Mouse (Mus musculus): ENCODE data around the gene Pqbp1. TPM values are rescaled to one million over a fixed set of nuclear protein-coding genes. Genes with fewer than 3 reads are reported as not detected.
"Not testable (repeated sequence)": the region's sequence is repeated elsewhere in the genome, so short reads cannot be mapped to it uniquely, and the experiment has no call there.

The Pqbp1 gene
- polyA plus RNA-seq, 1 experiment from 2014 or later = 160 TPM

- WGBS = 74% methylated on average over 6 of the region's 6 CpGs
- H3K36me3 ChIP-seq; DNase-seq (ENCODE audit: low spot score); H3K9me3 ChIP-seq; H3K27ac ChIP-seq; H3K4me3 ChIP-seq: not testable (repeated sequence)
- peaks cover 36% of the 10 kb centered on the region for H3K27me3 ChIP-seq (ENCODE audit: insufficient read depth, poor library complexity, severe bottlenecking)
- peaks cover 27% of the 10 kb centered on the region for H3K4me1 ChIP-seq (replicated peaks)
These were observed 18.9 kb upstream of the Pqbp1 start for GRCm38 (mm10) chrX:7917960-7918359.

DNA sequence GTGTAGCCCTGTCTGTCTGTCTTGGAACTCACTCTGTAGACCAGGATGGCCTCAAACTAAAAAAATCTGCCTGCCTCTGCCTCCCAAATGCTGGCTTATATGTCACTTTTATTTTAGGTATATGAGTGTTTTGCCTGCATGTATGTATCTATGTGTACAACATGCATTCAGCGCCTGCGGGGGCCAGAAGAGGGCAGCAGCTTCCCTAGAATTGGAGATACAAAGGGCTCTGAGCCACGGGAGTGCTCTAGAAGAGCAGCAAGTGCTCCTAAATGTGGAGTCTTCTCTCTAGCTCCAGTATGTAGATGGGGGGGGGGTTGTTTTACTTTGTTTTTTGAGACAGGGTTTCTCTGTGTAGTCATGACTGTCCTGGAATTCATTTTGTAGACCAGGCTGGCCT, 16.6 kb upstream of the Pqbp1 start:
- Histone ChIP-seq H3K4me1 (replicated peaks) (peaks cover 14% of the 10 kb centered on the region), H3K27me3 (ENCODE audit: insufficient read depth, poor library complexity, severe bottlenecking) (peaks cover 14% of the 10 kb centered on the region)
- not testable (repeated sequence) for DNase-seq (ENCODE audit: low spot score); H3K36me3 ChIP-seq; H3K9me3 ChIP-seq; H3K4me3 ChIP-seq; H3K27ac ChIP-seq
- WGBS = 21% methylated on average over 3 of the region's 3 CpGs

- Histone ChIP-seq H3K4me1 (replicated peaks) (no peaks in the 10 kb centered on the region), H3K27me3 (ENCODE audit: insufficient read depth, poor library complexity, severe bottlenecking) (no peaks in the 10 kb centered on the region), H3K27ac (no peak overlapping the region), H3K36me3 (peaks cover 17% of the 10 kb centered on the region), H3K4me3 (no peak overlapping the region), H3K9me3 (no peaks in the 10 kb centered on the region)
- DNase-seq (ENCODE audit: low spot score) = no peak
- WGBS = 60% methylated on average over 6 of the region's 6 CpGs
These were observed 11.4 kb upstream of the Pqbp1 start for GRCm38 (mm10) chrX:7910473-7910872.

DNA sequence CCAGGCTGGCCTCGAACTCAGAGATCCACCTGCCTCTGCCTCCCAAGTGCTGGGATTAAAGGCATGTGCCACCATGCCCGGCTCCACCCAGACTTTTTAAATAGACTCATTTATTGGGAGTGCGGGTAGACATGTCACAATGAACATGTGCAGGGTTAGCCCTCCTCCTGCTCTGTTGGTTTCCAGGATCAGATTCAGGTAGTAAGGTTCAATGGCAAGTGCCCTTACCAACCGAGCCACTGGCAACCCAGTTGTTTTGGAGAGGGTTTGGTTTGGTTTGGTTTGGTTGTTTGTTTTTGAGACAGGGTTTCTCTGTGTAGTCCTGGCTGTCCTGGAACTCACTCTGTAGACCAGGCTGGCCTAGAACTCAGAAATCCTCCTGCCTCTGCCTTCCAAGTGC, 10.2 kb upstream of the Pqbp1 start, which contains the start of gene Gm10490:
Gene Gm10490 (plus strand): TSS at position 301 of the 400 bp plus-strand sequence.
- not testable (repeated sequence) for H3K9me3 ChIP-seq; H3K27me3 ChIP-seq (ENCODE audit: insufficient read depth, poor library complexity, severe bottlenecking); DNase-seq (ENCODE audit: low spot score); H3K4me1 ChIP-seq (replicated peaks); H3K4me3 ChIP-seq; H3K27ac ChIP-seq
- 94% methylated on average over 4 of the region's 4 CpGs for WGBS
- H3K36me3 ChIP-seq = peaks cover 25% of the 10 kb centered on the region

- WGBS = 87% methylated on average over 5 of the region's 5 CpGs
- Histone ChIP-seq H3K27me3 (ENCODE audit: insufficient read depth, poor library complexity, severe bottlenecking) (no peaks in the 10 kb centered on the region), H3K36me3 (peaks cover 34% of the 10 kb centered on the region), H3K4me1 (replicated peaks) (no peaks in the 10 kb centered on the region), H3K4me3 (no peak within 1 kb of the TSS), H3K9me3 (no peaks in the 10 kb centered on the region), H3K27ac (no peak within 1 kb of the TSS)
- no peak for DNase-seq (ENCODE audit: low spot score)
These were observed 8.7 kb upstream of the Pqbp1 start, which contains the start of gene Gm10491 for GRCm38 (mm10) chrX:7907735-7908134. TSS of gene Gm10491 (minus strand) at chrX:7907835.

GRCm38 (mm10) chrX:7904441-7904840, 5.4 kb upstream of the Pqbp1 start:
- H3K27me3 ChIP-seq (ENCODE audit: insufficient read depth, poor library complexity, severe bottlenecking) = no peaks in the 10 kb centered on the region
- 93% methylated on average over 5 of the region's 5 CpGs for WGBS
- H3K4me3 ChIP-seq = no peak overlapping the region
- no peak for DNase-seq (ENCODE audit: low spot score)
- no peaks in the 10 kb centered on the region for H3K9me3 ChIP-seq
- H3K27ac ChIP-seq = no peak overlapping the region
- H3K36me3 ChIP-seq = peaks cover 34% of the 10 kb centered on the region
- H3K4me1 ChIP-seq (replicated peaks) = no peaks in the 10 kb centered on the region

- 27% methylated on average over 13 of the region's 13 CpGs for WGBS
- DNase-seq (ENCODE audit: low spot score) = no peak
- H3K4me1 ChIP-seq (replicated peaks) = peaks cover 7% of the 10 kb centered on the region
- H3K4me3 ChIP-seq = peak overlapping the region; percentile 60
- peak overlapping the region; percentile 89 for H3K27ac ChIP-seq
- H3K36me3 ChIP-seq = peaks cover 32% of the 10 kb centered on the region
- 0 out of 2 replicates have a peak, but pooled peaks cover 8% of the 10 kb centered on the region for H3K9me3 ChIP-seq
- no peaks in the 10 kb centered on the region for H3K27me3 ChIP-seq (ENCODE audit: insufficient read depth, poor library complexity, severe bottlenecking)
These were observed 858 bp downstream of the Pqbp1 start for GRCm38 (mm10) chrX:7898211-7898610.

DNA sequence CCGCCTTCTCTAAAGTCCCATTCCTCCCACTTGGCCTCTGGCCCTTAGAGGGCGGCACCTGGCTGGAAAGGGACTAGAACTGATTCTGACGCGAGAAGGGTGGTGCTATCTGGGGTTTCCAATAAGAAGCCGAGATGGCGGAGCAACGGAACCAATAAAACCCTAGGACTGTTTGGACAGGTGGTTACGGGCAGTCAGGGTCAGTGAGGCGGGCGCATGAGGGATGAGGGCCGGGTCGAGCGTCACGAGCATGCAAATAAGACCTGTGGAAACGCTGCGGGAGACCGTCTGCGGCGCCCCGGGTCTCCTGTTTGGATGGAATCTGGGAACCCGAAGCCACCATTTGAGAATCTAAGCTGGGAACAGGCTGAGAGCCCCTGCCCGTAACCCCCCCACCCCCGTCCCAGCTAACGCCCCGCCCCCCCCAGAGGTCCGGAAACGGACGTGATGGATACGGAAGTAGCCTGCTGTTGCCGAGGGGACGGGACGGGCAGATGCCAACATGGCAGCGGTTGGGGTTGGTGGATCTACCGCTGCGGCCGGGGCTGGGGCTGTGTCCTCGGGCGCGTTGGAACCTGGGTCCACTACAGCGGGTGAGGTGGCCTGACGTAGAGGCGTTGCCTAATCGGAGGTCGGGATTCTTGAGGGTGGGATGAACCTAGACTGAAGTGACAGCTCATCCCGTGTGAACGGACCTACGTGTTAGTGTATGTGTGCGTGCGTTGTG, 15.1 kb downstream of the Pqbp1 start, which contains the start of gene Slc35a2:
Gene Slc35a2 (plus strand): TSS at position 188 of the 727 bp plus-strand sequence.
- H3K4me1 ChIP-seq (replicated peaks) = peaks cover 13% of the 10 kb centered on the region
- WGBS = 13% methylated on average over 49 of the region's 49 CpGs
- peaks cover 16% of the 10 kb centered on the region; the same call in 1 of the 2 replicates for H3K36me3 ChIP-seq
- no peaks in the 10 kb centered on the region for H3K27me3 ChIP-seq (ENCODE audit: insufficient read depth, poor library complexity, severe bottlenecking)
- peak within 1 kb of the TSS; percentile 64 for H3K4me3 ChIP-seq
- H3K27ac ChIP-seq = peak within 1 kb of the TSS; percentile 87
- peak; percentile 82 for DNase-seq (ENCODE audit: low spot score)
- H3K9me3 ChIP-seq = no peaks in the 10 kb centered on the region; the same call in 1 of the 2 replicates

GRCm38 (mm10) chrX:7879819-7880218, 19.2 kb downstream of the Pqbp1 start:
- Histone ChIP-seq H3K27me3 (ENCODE audit: insufficient read depth, poor library complexity, severe bottlenecking) (no peaks in the 10 kb centered on the region), H3K4me1 (replicated peaks) (peaks cover 16% of the 10 kb centered on the region), H3K9me3 (no peaks in the 10 kb centered on the region; the same call in 1 of the 2 replicates), H3K4me3 (peak overlapping the region; percentile 60), H3K36me3 (peaks cover 11% of the 10 kb centered on the region), H3K27ac (no peak overlapping the region)
- DNase-seq (ENCODE audit: low spot score) = peak; percentile 73
- WGBS = 12% methylated on average over 11 of the region's 11 CpGs

GRCm38 (mm10) chrX:7878495-7878894, 20.6 kb downstream of the Pqbp1 start:
- Histone ChIP-seq H3K27ac (peak overlapping the region; percentile 69; the same call in 1 of the 2 replicates), H3K4me1 (replicated peaks) (peaks cover 14% of the 10 kb centered on the region), H3K27me3 (ENCODE audit: insufficient read depth, poor library complexity, severe bottlenecking) (no peaks in the 10 kb centered on the region), H3K4me3 (peak overlapping the region; percentile 60), H3K9me3 (no peaks in the 10 kb centered on the region), H3K36me3 (peaks cover 25% of the 10 kb centered on the region)
- DNase-seq (ENCODE audit: low spot score) = no peak
- 21% methylated on average over 21 of the region's 21 CpGs for WGBS

DNA sequence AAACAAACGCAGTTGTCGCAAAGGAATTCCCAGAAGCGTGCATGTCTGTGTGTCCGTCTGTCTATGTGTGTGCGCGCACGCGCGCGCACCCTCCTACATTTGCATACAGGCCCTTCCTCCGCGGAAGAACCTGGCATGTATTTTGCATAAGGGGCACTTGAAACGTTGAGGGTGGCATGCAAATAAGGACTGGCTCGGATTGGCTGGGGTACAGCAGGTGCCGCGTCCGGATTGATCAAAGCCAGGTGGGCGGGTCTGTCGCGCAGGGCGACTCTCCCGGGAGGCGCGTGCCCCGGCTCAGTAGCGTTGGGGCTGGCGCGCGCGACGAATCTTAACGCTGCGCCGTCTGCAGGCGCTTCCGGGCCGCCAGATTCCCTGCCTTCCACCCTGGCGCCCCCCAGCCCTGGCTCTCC, 21.1 kb downstream of the Pqbp1 start, which contains the start of gene Pim2:
Gene Pim2 (plus strand): TSS at position 256 of the 413 bp plus-strand sequence.
- peaks cover 14% of the 10 kb centered on the region for H3K4me1 ChIP-seq (replicated peaks)
- DNase-seq (ENCODE audit: low spot score) = peak; percentile 74
- peak within 1 kb of the TSS; percentile 60 for H3K4me3 ChIP-seq
- peaks cover 29% of the 10 kb centered on the region for H3K36me3 ChIP-seq
- WGBS = 17% methylated on average over 38 of the region's 38 CpGs
- H3K27ac ChIP-seq = peak within 1 kb of the TSS; percentile 69; the same call in 1 of the 2 replicates
- no peaks in the 10 kb centered on the region for H3K9me3 ChIP-seq
- no peaks in the 10 kb centered on the region for H3K27me3 ChIP-seq (ENCODE audit: insufficient read depth, poor library complexity, severe bottlenecking)

- Histone ChIP-seq H3K4me1 (replicated peaks) (no peaks in the 10 kb centered on the region), H3K4me3 (no peak overlapping the region), H3K27ac (no peak overlapping the region), H3K9me3 (no peaks in the 10 kb centered on the region), H3K27me3 (ENCODE audit: insufficient read depth, poor library complexity, severe bottlenecking) (no peaks in the 10 kb centered on the region), H3K36me3 (peaks cover 49% of the 10 kb centered on the region)
- WGBS = 48% methylated on average over 3 of the region's 3 CpGs
- no peak for DNase-seq (ENCODE audit: low spot score)
These were observed 29.2 kb downstream of the Pqbp1 start for GRCm38 (mm10) chrX:7869826-7870225.

GRCm38 (mm10) chrX:7868506-7868905, 30.6 kb downstream of the Pqbp1 start:
- Histone ChIP-seq H3K4me3 (no peak overlapping the region), H3K27ac (no peak overlapping the region), H3K4me1 (replicated peaks) (no peaks in the 10 kb centered on the region), H3K27me3 (ENCODE audit: insufficient read depth, poor library complexity, severe bottlenecking) (no peaks in the 10 kb centered on the region), H3K9me3 (no peaks in the 10 kb centered on the region), H3K36me3 (peaks cover 36% of the 10 kb centered on the region)
- no peak for DNase-seq (ENCODE audit: low spot score)
- 41% methylated on average over 2 of the region's 2 CpGs for WGBS

Data from hindbrain, embryonic 10.5 days (tissue).